Mouse (Mus musculus) small intestine, adult 2 months (tissue): ENCODE data around the gene Rnf24. TPM values are rescaled to one million over a fixed set of nuclear protein-coding genes. Genes with fewer than 3 reads are reported as not detected.

Experiments used
- H3K27ac ChIP-seq: fragments of 200-500 bp; 2 replicates; pipeline ENCODE4 v1.5.1; 2012; ENCODE audit warnings: low read depth, low read length, control low read depth, inconsistent platforms; ENCODE audit not compliant: insufficient read depth
- H3K27me3 ChIP-seq: fragments of 200-500 bp; 2 replicates; pipeline ENCODE4 v1.6.1; 2012; ENCODE audit warnings: mild to moderate bottlenecking, moderate library complexity, low read length, inconsistent platforms; ENCODE audit not compliant: control insufficient read depth, insufficient read depth
- H3K36me3 ChIP-seq: fragments of 200-500 bp; 2 replicates; pipeline ENCODE4 v1.6.1; 2012; ENCODE audit warnings: mild to moderate bottlenecking, low read length, control low read depth, inconsistent platforms; ENCODE audit not compliant: control insufficient read depth, insufficient read depth
- H3K4me1 ChIP-seq: fragments of 200-500 bp; 2 replicates; pipeline ENCODE4 v1.6.1; 2012; ENCODE audit warnings: low read length, inconsistent platforms, mixed read lengths; ENCODE audit not compliant: control insufficient read depth, insufficient read depth, insufficient read length
- H3K4me3 ChIP-seq: fragments of 200-500 bp; 2 replicates; pipeline ENCODE4 v1.5.1; 2012; ENCODE audit warnings: low read depth, mild to moderate bottlenecking, control low read depth, inconsistent platforms, low read length, moderate library complexity
- CTCF ChIP-seq: fragments of 200-500 bp; IDR thresholded peaks from 2 replicates; pipeline ENCODE4 v1.5.1; 2012; ENCODE audit warnings: low read depth, mild to moderate bottlenecking, control low read depth, inconsistent platforms, low read length, moderate library complexity, mixed read lengths; ENCODE audit not compliant: insufficient replicate concordance, insufficient read length; ENCODE audit errors: extremely low read depth
- POLR2A ChIP-seq: fragments of 200-500 bp; IDR thresholded peaks from 2 replicates; pipeline ENCODE4 v1.6.1; 2012; ENCODE audit warnings: low read depth, mild to moderate bottlenecking, control low read depth, inconsistent platforms, low read length, moderate library complexity
- WGBS: fragments of 180-500 bp; shearing (Covaris S2); methylation state at CpG from one replicate; pipeline ENCODE4 v1.1.7; 2018; 5-methylcytosine and 5-hydroxymethylcytosine counted together
- polyA plus RNA-seq: library from polyadenylated mRNA; depleted of rRNA; stranded (reverse); fragments of >200 nt; gene quantifications from 2 replicates; pipeline ENCODE4 v1.2.3, GENCODE M21; 2012

Gene Rnf24
- polyA plus RNA-seq, 1 experiment = 3.9 TPM

DNA sequence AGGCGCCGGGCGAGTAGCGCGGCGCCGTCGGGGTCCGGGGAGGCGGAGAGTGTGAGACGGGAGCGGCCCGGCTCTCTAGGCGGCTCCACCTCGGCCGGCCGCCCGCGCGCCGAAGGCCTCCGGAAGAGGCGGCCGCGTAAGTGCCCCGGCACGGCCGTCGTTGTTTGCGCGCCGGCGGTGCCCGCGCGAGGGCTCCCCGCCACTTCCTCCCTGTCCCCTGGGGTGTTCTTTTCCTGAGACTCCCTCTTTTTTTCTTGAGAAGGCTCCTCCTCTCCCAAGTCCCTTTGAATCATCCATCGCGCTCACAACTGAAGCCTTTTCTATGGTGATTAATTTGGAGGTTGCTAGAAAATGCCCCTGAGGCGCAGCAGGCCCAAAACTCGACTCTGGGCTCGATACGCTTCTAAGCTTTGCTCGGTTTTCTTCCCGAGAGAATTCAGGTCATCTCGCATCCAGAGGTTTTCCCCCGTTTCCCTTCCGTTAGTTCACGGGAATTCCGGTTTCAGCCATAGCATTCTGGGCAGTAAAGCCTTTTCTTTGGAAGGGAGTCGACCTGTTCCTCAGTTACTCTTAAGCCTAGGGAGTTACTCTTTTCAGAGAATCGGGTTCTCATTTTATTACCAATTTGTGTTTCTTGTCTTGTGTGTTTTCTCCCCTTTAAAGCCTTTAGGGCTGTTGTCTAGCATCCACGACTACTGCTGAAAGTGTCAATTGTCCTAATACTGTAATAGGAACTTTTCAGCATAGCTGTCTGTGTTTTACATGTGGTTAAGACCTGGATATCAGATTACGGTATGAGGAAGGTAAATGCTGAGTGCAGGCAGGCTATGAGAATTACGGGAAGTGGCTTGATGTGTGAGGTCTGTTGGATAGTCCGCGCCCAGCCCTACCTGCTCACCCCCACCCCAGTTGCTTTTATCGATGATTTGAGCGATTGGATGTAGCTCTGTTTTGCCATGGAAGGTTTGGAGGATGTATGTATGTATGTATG lies 89.7 kb downstream of the Rnf24 start:
- Histone ChIP-seq H3K4me3 (peak overlapping the region; percentile 81), H3K27me3 (no peaks in the 10 kb centered on the region), H3K36me3 (no peaks in the 10 kb centered on the region), H3K4me1 (peaks cover 13% of the 10 kb centered on the region; the same call in 1 of the 2 replicates), H3K27ac (peak overlapping the region; percentile 94)
- TF ChIP-seq POLR2A = no peak
- no peak for TF ChIP-seq CTCF
- under 1% methylated on average over 59 of the region's 59 CpGs for WGBS

DNA sequence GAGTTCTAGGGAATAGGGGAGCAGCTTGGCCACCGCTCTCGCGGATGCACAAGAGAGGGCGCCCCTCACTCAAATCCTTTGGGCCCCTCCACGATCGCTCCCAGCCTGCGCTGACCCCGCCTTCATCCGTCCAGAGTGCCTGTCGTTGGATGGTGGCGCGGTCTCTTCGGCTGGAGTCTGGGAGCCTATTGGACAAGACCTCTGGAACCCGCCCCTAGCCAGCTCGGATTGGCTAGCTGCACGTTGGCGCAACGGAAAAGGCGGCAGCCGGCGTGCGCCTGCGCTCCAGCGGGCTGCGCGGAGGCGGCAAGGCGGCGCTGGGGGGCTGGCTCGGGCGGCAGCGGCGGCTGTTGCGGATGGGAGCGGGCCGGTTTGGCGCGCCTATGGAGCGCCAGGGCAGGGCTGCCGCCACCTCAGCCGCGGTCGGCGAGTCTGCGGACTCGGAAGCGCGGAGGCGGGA lies 90.4 kb downstream of the Rnf24 start, which contains the start of gene Pank2:
Gene Pank2, plus strand, starts transcription at position 283 of the 460 bp plus-strand sequence.
- Histone ChIP-seq H3K4me3 (peak within 1 kb of the TSS; percentile 81), H3K27ac (peak within 1 kb of the TSS; percentile 94), H3K36me3 (no peaks in the 10 kb centered on the region), H3K4me1 (peaks cover 13% of the 10 kb centered on the region; the same call in 1 of the 2 replicates), H3K27me3 (no peaks in the 10 kb centered on the region)
- TF ChIP-seq CTCF (no peak), POLR2A (peak; percentile 92; the same call in 1 of the 2 replicates)
- 1% methylated on average over 45 of the region's 49 CpGs for WGBS

DNA sequence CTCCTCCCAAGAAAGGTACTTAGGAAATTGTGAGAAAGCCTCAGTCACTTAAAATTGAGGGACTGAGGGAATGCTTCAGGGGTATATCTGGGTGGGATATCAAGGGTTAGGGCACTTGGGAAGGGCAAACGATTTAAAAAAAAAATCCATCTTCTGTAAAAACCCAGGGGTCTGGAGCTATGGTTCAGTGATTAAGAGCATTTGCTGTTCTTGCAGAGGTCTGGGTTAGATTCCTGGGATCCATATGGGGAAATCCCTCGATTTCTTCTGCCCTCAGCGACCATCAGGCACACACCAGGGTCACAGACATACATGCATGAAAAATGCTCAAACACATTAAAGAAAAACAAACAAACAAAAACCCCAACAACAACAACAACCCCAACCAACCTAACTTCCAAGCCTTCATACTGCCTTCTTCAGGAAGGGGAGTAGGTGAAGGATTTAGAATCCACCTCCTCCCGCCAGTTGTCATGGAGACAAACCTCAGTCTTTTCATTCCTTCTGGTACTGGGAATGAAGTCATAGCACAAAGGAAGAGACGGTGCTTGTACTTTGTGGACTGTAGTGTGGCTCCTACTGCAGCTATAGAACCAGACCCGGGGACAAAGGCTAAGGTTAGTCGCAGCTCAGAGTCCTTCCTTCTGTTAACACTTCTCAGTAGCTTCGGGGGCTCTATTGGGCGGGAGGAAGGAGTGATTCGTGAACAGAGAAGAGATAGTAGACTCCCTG lies 91.0 kb downstream of the Rnf24 start:
- Histone ChIP-seq H3K4me1 (peaks cover 13% of the 10 kb centered on the region; the same call in 1 of the 2 replicates), H3K4me3 (peak overlapping the region; percentile 70), H3K27ac (peak overlapping the region; percentile 80), H3K36me3 (no peaks in the 10 kb centered on the region), H3K27me3 (no peaks in the 10 kb centered on the region)
- TF ChIP-seq POLR2A (no peak), CTCF (no peak)
- 10% methylated on average over 10 of the region's 10 CpGs for WGBS

GRCm38 (mm10) chr2:131260544-131261307 lies 92.0 kb downstream of the Rnf24 start:
- H3K27ac ChIP-seq = no peak overlapping the region
- WGBS = 26% methylated on average over 9 of the region's 9 CpGs
- no peak for TF ChIP-seq POLR2A
- TF ChIP-seq CTCF = no peak

DNA sequence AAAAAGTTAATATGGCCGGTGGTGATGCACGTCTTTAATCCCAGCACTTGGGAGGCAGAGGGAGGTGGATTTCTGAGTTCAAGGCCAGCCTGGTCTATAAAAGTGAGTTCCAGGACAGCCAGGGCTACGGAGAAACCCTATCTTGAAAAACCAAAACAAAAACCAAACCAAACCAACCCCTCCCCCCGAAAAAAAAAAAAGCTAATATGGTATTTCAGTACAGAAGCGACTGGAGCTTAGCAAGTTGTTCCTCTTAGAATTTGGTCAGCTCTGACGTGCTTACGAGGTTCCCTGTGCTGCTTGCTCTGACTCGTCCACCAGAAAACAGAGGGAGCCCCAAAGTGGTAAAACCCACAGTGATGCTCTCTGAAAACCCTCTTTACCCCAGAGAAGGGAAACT lies 94.0 kb downstream of the Rnf24 start:
- Histone ChIP-seq H3K27ac (no peak overlapping the region), H3K27me3 (no peaks in the 10 kb centered on the region), H3K36me3 (no peaks in the 10 kb centered on the region), H3K4me1 (peaks cover 6% of the 10 kb centered on the region; the same call in 1 of the 2 replicates), H3K4me3 (no peak overlapping the region)
- TF ChIP-seq CTCF = no peak
- no peak for TF ChIP-seq POLR2A
- WGBS = 79% methylated on average over 8 of the region's 8 CpGs

More at GRCm38 (mm10) chr2:131260544-131261307, 92.0 kb downstream of the Rnf24 start:
- H3K4me3 ChIP-seq = no peak overlapping the region
- H3K27me3 ChIP-seq = no peaks in the 10 kb centered on the region
- H3K36me3 ChIP-seq = no peaks in the 10 kb centered on the region
- H3K4me1 ChIP-seq = peaks cover 13% of the 10 kb centered on the region; the same call in 1 of the 2 replicates

DNA sequence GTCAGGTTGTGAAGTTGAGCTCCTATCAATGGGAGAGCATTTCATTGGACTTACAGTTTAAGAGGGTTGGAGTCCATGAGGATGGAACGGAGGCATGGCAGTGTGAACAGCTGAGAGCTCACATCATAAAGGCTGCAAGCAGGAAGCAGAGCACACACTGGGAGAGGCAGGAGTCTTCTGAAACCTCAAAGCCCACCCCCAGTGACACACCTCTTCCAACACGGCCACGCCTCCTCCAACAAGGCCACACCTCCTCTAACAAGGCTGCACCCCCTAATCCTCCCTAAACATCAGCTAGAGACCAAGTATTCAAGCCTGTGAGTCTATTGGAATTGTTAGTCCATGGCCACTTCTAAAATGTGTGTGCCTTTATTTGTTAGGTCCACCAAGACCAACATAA lies 97.0 kb downstream of the Rnf24 start:
- Histone ChIP-seq H3K4me3 (no peak overlapping the region), H3K27ac (no peak overlapping the region), H3K4me1 (peaks cover 8% of the 10 kb centered on the region; the same call in 1 of the 2 replicates), H3K27me3 (no peaks in the 10 kb centered on the region), H3K36me3 (peaks cover 3% of the 10 kb centered on the region)
- 63% methylated on average over 3 of the region's 3 CpGs for WGBS
- TF ChIP-seq CTCF = no peak
- no peak for TF ChIP-seq POLR2A
